Mouse (Mus musculus) myocyte (in vitro differentiated cells): ENCODE data around the gene Klhl30. TPM values are rescaled to one million over a fixed set of nuclear protein-coding genes. Genes with fewer than 3 reads are reported as not detected.

Experiments
- H3K27me3 ChIP-seq: one replicate; pipeline ENCODE4 v1.6.1; 2011; ENCODE audit not compliant: control insufficient read depth, insufficient read depth, insufficient read length
- H3K36me3 ChIP-seq: one replicate; pipeline ENCODE4 v1.6.1; 2011; ENCODE audit not compliant: control insufficient read depth, insufficient read depth
- H3K4me2 ChIP-seq: one replicate; pipeline ENCODE4 v1.6.1; 2011; ENCODE audit warnings: low read depth, control low read depth
- H3K4me3 ChIP-seq: one replicate; pipeline ENCODE4 v1.5.1; 2011; ENCODE audit warnings: mild to moderate bottlenecking, control low read depth, moderate library complexity
- H3K79me2 ChIP-seq: one replicate; pipeline ENCODE4 v1.6.1; 2011; ENCODE audit not compliant: control insufficient read depth, insufficient read depth
- H3ac ChIP-seq: one replicate; pipeline ENCODE4 v1.6.1; 2011; ENCODE audit not compliant: control insufficient read depth, insufficient read length
- CEBPB ChIP-seq: IDR thresholded peaks from 2 replicates; pipeline ENCODE4 v1.6.1; 2011; ENCODE audit warnings: mild to moderate bottlenecking, moderate library complexity; ENCODE audit not compliant: poor library complexity, insufficient read depth, severe bottlenecking
- E2F4 ChIP-seq: IDR thresholded peaks from one replicate; pipeline ENCODE4 v1.6.1; 2011; ENCODE audit warnings: mild to moderate bottlenecking, control low read depth, moderate library complexity; ENCODE audit not compliant: insufficient read depth
- MAX ChIP-seq: IDR thresholded peaks from one replicate; pipeline ENCODE4 v1.6.1; 2011; ENCODE audit warnings: low read depth, mild to moderate bottlenecking, control low read depth
- MYOD1 ChIP-seq, 3 experiments: IDR thresholded peaks; one replicate each; pipeline ENCODE4 v1.6.1; 2011; ENCODE audit warnings: control low read depth in 2 of 3, low read depth in 2 of 3, mild to moderate bottlenecking in 2 of 3, moderate library complexity in 1 of 3; ENCODE audit not compliant: insufficient read length in 2 of 3, control insufficient read depth in 1 of 3
- MYOG ChIP-seq, 3 experiments: IDR thresholded peaks; one replicate each; pipeline ENCODE4 v1.6.1; 2011; ENCODE audit warnings: control low read depth in 2 of 3, low read depth in 2 of 3, mild to moderate bottlenecking in 2 of 3; ENCODE audit not compliant: insufficient read length in 2 of 3, control insufficient read depth in 1 of 3, insufficient read depth in 1 of 3
- POLR2A ChIP-seq: IDR thresholded peaks from one replicate; pipeline ENCODE4 v1.6.1; 2011; ENCODE audit warnings: low read depth, mild to moderate bottlenecking, control low read depth, moderate library complexity; ENCODE audit not compliant: insufficient read length
- POLR2AphosphoS2 ChIP-seq: IDR thresholded peaks from one replicate; pipeline ENCODE4 v1.6.1; 2011; ENCODE audit warnings: low read depth, control low read depth; ENCODE audit not compliant: insufficient read length
- REST ChIP-seq: IDR thresholded peaks from one replicate; pipeline ENCODE4 v1.6.1; 2011; ENCODE audit warnings: mild to moderate bottlenecking, control low read depth, moderate library complexity; ENCODE audit not compliant: insufficient read depth, insufficient read length
- SRF ChIP-seq: IDR thresholded peaks from one replicate; pipeline ENCODE4 v1.6.1; 2011; ENCODE audit warnings: low read depth; ENCODE audit not compliant: control insufficient read depth, insufficient read length
- TCF12 ChIP-seq: IDR thresholded peaks from one replicate; pipeline ENCODE4 v1.6.1; 2011; ENCODE audit warnings: mild to moderate bottlenecking, control low read depth; ENCODE audit not compliant: poor library complexity, insufficient read depth, severe bottlenecking
- TCF3 ChIP-seq: IDR thresholded peaks from one replicate; pipeline ENCODE4 v1.6.1; 2011; ENCODE audit warnings: low read depth, control low read depth; ENCODE audit not compliant: insufficient read length
- USF1 ChIP-seq: IDR thresholded peaks from one replicate; pipeline ENCODE4 v1.6.1; 2011; ENCODE audit warnings: low read depth, mild to moderate bottlenecking, control low read depth, moderate library complexity
- polyA plus RNA-seq: library from polyadenylated mRNA; unstranded; fragments of >200 nt; fragmentation: generic; extraction: Trizol; gene quantifications from one replicate; pipeline ENCODE4 v1.2.1, GENCODE M21; 2012; ENCODE audit warnings: missing spikeins

Klhl30 gene
- polyA plus RNA-seq, 1 experiment: 106 TPM

GRCm38 (mm10) chr1:91324646-91325045 lies 26.2 kb upstream of the Klhl30 start:
- Histone ChIP-seq H3K27me3 (no peaks in the 10 kb centered on the region), H3K4me2 (no peak overlapping the region), H3K79me2 (no peaks in the 10 kb centered on the region), H3K4me3 (no peak overlapping the region), H3ac (no peak overlapping the region), H3K36me3 (no peaks in the 10 kb centered on the region)
- no peak for TF ChIP-seq POLR2A
- no peak for TF ChIP-seq TCF3
- no peak for TF ChIP-seq E2F4
- TF ChIP-seq POLR2AphosphoS2: no peak
- TF ChIP-seq REST: no peak
- TF ChIP-seq MYOD1 (IDR thresholded peaks at IDR 0.05; ENCODE audit: control insufficient read depth in 1 of 3, insufficient read length in 2 of 3, low read depth in 2 of 3): no peak
- TF ChIP-seq SRF: no peak
- TF ChIP-seq TCF12: no peak
- no peak for TF ChIP-seq MAX
- no peak for TF ChIP-seq CEBPB
- no peak for TF ChIP-seq USF1
- TF ChIP-seq MYOG (IDR thresholded peaks at IDR 0.05; ENCODE audit: control insufficient read depth in 1 of 3, insufficient read depth in 1 of 3, insufficient read length in 2 of 3, low read depth in 2 of 3): no peak

DNA sequence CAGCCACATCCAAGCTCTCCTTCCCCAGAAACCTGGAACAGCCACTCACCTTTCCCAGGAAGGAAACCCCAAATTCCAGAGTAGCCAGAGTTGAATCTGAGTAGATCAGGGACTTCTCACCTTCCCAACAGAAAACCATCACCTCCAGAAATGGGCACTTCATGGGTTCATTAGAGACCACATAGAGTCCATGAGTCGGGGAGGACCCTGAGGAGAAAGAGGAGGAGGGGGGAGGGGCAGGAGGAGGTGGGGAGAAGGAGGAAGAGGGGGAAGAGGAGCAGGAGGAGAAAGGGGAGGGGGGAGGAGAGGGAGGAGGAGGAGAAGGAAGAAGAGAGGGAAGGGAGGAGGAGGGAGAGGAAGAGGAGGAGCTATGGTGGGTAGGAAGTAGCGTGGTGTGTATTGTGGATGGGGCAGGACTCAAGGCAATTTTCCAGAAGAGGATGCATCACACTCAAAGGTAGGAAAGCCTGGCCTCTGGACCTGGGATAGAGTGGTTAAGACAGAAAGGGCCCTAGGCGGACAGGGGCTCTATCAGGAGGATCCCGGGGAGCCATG lies 25.3 kb upstream of the Klhl30 start:
- H3ac ChIP-seq: no peak overlapping the region
- no peaks in the 10 kb centered on the region for H3K36me3 ChIP-seq
- no peaks in the 10 kb centered on the region for H3K27me3 ChIP-seq
- H3K4me3 ChIP-seq: no peak overlapping the region
- H3K4me2 ChIP-seq: no peak overlapping the region
- TF ChIP-seq USF1 (no peak), E2F4 (no peak), TCF3 (no peak), REST (no peak), SRF (no peak), MYOG (IDR thresholded peaks at IDR 0.05; ENCODE audit: control insufficient read depth in 1 of 3, insufficient read depth in 1 of 3, insufficient read length in 2 of 3, low read depth in 2 of 3) (no peak), MAX (no peak), POLR2AphosphoS2 (no peak), TCF12 (no peak), MYOD1 (IDR thresholded peaks at IDR 0.05; ENCODE audit: control insufficient read depth in 1 of 3, insufficient read length in 2 of 3, low read depth in 2 of 3) (no peak)
- no peaks in the 10 kb centered on the region for H3K79me2 ChIP-seq

DNA sequence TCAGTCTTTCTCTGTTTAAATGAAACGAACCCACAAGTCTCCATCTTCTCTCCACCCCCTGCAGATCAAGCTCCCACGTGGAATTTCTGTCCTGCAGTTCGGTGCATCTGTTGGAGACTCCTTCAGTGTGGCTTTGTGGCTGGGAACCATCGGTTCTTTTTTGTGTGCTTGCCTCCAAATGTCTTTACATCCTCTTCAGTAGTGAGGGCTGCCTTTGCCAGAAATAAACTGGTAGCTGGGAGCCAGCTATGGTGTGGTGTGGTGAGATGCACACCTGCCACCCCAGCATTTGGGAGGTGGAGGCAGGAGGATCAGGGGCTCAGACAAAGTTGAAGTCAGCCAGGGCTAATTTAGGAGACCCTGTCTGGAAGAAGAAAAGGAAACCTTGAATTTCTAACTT lies 18.7 kb upstream of the Klhl30 start:
- Histone ChIP-seq H3K4me3 (no peak overlapping the region), H3K4me2 (no peak overlapping the region), H3K27me3 (no peaks in the 10 kb centered on the region), H3K79me2 (no peaks in the 10 kb centered on the region), H3ac (no peak overlapping the region), H3K36me3 (no peaks in the 10 kb centered on the region)
- TF ChIP-seq USF1: no peak
- TF ChIP-seq MYOD1 (IDR thresholded peaks at IDR 0.05; ENCODE audit: control insufficient read depth in 1 of 3, insufficient read length in 2 of 3, low read depth in 2 of 3): peak in 1 of 3 experiments; percentile 66
- no peak for TF ChIP-seq POLR2A
- TF ChIP-seq REST: no peak
- TF ChIP-seq TCF3: no peak
- TF ChIP-seq MYOG (IDR thresholded peaks at IDR 0.05; ENCODE audit: control insufficient read depth in 1 of 3, insufficient read depth in 1 of 3, insufficient read length in 2 of 3, low read depth in 2 of 3): peak in 1 of 3 experiments; percentile 37
- TF ChIP-seq TCF12: no peak
- no peak for TF ChIP-seq E2F4
- TF ChIP-seq POLR2AphosphoS2: no peak
- no peak for TF ChIP-seq SRF
- no peak for TF ChIP-seq MAX
- no peak for TF ChIP-seq CEBPB

GRCm38 (mm10) chr1:91333582-91333981 lies 17.2 kb upstream of the Klhl30 start:
- Histone ChIP-seq H3ac (no peak overlapping the region), H3K36me3 (no peaks in the 10 kb centered on the region), H3K79me2 (no peaks in the 10 kb centered on the region), H3K27me3 (no peaks in the 10 kb centered on the region), H3K4me3 (no peak overlapping the region), H3K4me2 (no peak overlapping the region)
- TF ChIP-seq MYOD1 (IDR thresholded peaks at IDR 0.05; ENCODE audit: control insufficient read depth in 1 of 3, insufficient read length in 2 of 3, low read depth in 2 of 3) (no peak), E2F4 (no peak), POLR2A (no peak), TCF3 (no peak), MAX (no peak), TCF12 (no peak), USF1 (no peak), MYOG (IDR thresholded peaks at IDR 0.05; ENCODE audit: control insufficient read depth in 1 of 3, insufficient read depth in 1 of 3, insufficient read length in 2 of 3, low read depth in 2 of 3) (no peak), CEBPB (no peak), SRF (no peak), POLR2AphosphoS2 (no peak), REST (no peak)
